Mouse (Mus musculus) layer of hippocampus, adult 9-10 months (tissue): Measurements from ENCODE around the gene Slc25a18.

Source experiments
- DNase-seq: peaks from one replicate; pipeline ENCODE4 v3.0.0; 2022; ENCODE audit warnings: low spot score

Slc25a18 gene

GRCm38 (mm10) chr6:120841754-120842153 is 68.4 kb downstream of the Slc25a18 start:
- no peak for DNase-seq
